Mouse (Mus musculus): ENCODE measurements around the gene D630003M21Rik.

DNA sequence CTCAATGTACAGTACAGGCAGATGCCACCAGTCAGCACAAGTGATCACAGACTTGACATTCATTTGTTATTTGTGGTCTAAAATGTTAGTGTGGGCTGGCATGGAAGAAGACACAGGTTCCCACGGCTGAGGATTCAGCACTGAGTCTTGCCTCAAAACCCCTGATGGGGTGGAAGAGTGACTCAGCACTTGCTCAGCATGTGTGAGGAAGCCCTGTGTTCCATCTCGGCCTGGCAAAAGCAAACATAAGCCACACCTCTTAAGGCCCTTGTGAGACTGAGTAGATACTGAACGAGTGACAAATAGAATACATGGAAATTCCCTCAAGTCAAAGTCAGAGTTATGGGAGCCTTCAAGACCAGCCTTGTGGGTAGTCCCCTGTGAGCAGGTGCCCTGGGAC is 4.1 kb upstream of the D630003M21Rik start:
- TF ChIP-seq TAL1 (conservative IDR thresholded peaks at IDR 0.05; ENCODE audit: low read depth, low read length): no peak
- TF ChIP-seq POLR2AphosphoS5 (IDR thresholded peaks at IDR 0.05; ENCODE audit: insufficient replicate concordance, low read depth, low read length): no peak
- no peak for TF ChIP-seq CTCF (IDR thresholded peaks at IDR 0.05; ENCODE audit: low read depth, low read length)
- TF ChIP-seq GATA1 (IDR thresholded peaks at IDR 0.05; ENCODE audit: borderline replicate concordance, low read length): no peak

All from G1E (cell line).